26 mouse cellular contexts compared by ENCODE assay signal in the genomic region with DNA sequence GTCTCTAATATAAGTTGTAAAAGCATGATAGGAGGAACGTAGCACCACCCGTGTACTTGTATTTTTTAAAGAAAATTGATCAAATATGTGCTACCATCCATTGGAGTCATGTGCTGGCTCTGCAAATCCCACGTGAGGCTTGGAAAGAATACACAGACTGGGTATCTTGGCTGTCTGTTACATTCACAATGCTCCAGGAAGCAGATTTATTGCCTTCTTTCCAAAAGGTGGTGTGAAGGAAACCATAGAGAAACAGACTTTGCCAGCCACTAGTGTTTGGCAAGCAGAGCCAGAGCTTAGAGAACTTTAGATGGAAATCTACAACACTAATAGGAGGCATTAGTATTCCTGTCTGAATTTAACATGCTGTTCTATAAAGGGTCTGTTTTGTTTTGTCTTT.
A peak's percentile ranks its signal among the peaks of the same experiment; 100 is the strongest.
DNase-seq lines count a peak whose midpoint lies in the region; ATAC-seq and TF ChIP-seq lines count a peak whose summit lies in the region.
"Had no signal": no experiment of that assay in that cellular context is flagged by ENCODE, and none has a peak within 500 bp of the region (broad histone marks: within the 10 kb centered on the region; RNA-seq: fewer than 3 reads in every experiment).

No protein-coding gene starts in this region.

- no peaks in the 10 kb centered on the region for H3K36me3 ChIP-seq in forebrain, embryonic 14.5 days (ENCODE audit: control insufficient read depth, insufficient read depth, low read length)
- no peaks in the 10 kb centered on the region for H3K36me3 ChIP-seq in forebrain, embryonic 12.5 days (replicated peaks)
- H3K36me3 ChIP-seq: embryonic facial prominence, embryonic 12.5 days; embryonic facial prominence, embryonic 15.5 days; heart, embryonic 12.5 days; heart, embryonic 15.5 days; hindbrain, embryonic 10.5 days; hindbrain, embryonic 13.5 days; intestine, embryonic 15.5 days had no signal

- no peak overlapping the region for H3K4me3 ChIP-seq in forebrain, embryonic 14.5 days (ENCODE audit: low read depth, low read length)
- H3K4me3 ChIP-seq in forebrain, embryonic 12.5 days (replicated peaks): no peak overlapping the region
- H3K4me3 ChIP-seq: embryonic facial prominence, embryonic 12.5 days; embryonic facial prominence, embryonic 15.5 days; gastrocnemius, adult 2 months; heart, embryonic 12.5 days; heart, embryonic 15.5 days; hindbrain, embryonic 10.5 days; hindbrain, embryonic 13.5 days; intestine, embryonic 15.5 days had no signal

- TF ChIP-seq CTCF in brain, embryonic 14.5 days (IDR thresholded peaks at IDR 0.05; ENCODE audit: borderline replicate concordance, extremely low read depth, insufficient read depth, insufficient read length): no peak

- no peak overlapping the region for H3K27ac ChIP-seq in forebrain, embryonic 14.5 days (ENCODE audit: low read depth, low read length)
- no peak overlapping the region for H3K27ac ChIP-seq in forebrain, embryonic 12.5 days
- H3K27ac ChIP-seq: embryonic facial prominence, embryonic 12.5 days; embryonic facial prominence, embryonic 15.5 days; gastrocnemius, adult 2 months; heart, embryonic 15.5 days; hindbrain, embryonic 10.5 days; hindbrain, embryonic 13.5 days; intestine, embryonic 15.5 days had no signal

- H3K9ac ChIP-seq in forebrain, embryonic 14.5 days (ENCODE audit: low read length): no peak overlapping the region
- H3K9ac ChIP-seq in forebrain, embryonic 12.5 days: no peak overlapping the region
- H3K9ac ChIP-seq: embryonic facial prominence, embryonic 12.5 days; embryonic facial prominence, embryonic 15.5 days; heart, embryonic 12.5 days; heart, embryonic 15.5 days; hindbrain, embryonic 13.5 days; intestine, embryonic 15.5 days had no signal

- H3K4me1 ChIP-seq in forebrain, embryonic 14.5 days (ENCODE audit: control insufficient read depth, insufficient read depth, low read length): no peaks in the 10 kb centered on the region
- H3K4me1 ChIP-seq in forebrain, embryonic 12.5 days: no peaks in the 10 kb centered on the region
- H3K4me1 ChIP-seq: embryonic facial prominence, embryonic 12.5 days; embryonic facial prominence, embryonic 15.5 days; heart, embryonic 12.5 days; heart, embryonic 15.5 days; hindbrain, embryonic 10.5 days; hindbrain, embryonic 13.5 days; intestine, embryonic 15.5 days had no signal

- ATAC-seq in forebrain, embryonic 14.5 days: no peak
- ATAC-seq in forebrain, embryonic 12.5 days (ENCODE audit: low FRiP score): no peak
- ATAC-seq in granulocyte monocyte progenitor cell, adult 5-6 weeks (replicated peaks; ENCODE audit: poor library complexity, severe bottlenecking): no peak
- ATAC-seq: CD4-positive, CD25-positive, alpha-beta regulatory T cell, adult 4 months; hindbrain, embryonic 16.5 days; intestine, embryonic 15.5 days had no signal

- H3K4me2 ChIP-seq in forebrain, embryonic 14.5 days (ENCODE audit: low read length): no peak overlapping the region
- H3K4me2 ChIP-seq in forebrain, embryonic 12.5 days: no peak overlapping the region
- H3K4me2 ChIP-seq: embryonic facial prominence, embryonic 12.5 days; embryonic facial prominence, embryonic 15.5 days; heart, embryonic 12.5 days; heart, embryonic 15.5 days; hindbrain, embryonic 13.5 days; intestine, embryonic 15.5 days had no signal

- DNase-seq in cerebellum, adult 9-11 months: peak; percentile 20
- no peak for DNase-seq in cerebellum, adult 11 months
- DNase-seq in forebrain, embryonic 14.5 days (ENCODE audit: low spot score): peak; percentile 20
- peak; percentile 56 for DNase-seq in brain, adult 2 months (ENCODE audit: low read depth, low spot score)
- DNase-seq in brain, embryonic 14.5 days (ENCODE audit: low read depth): peak; percentile 30
- no peak for DNase-seq in urinary bladder, postnatal 14 days (ENCODE audit: low spot score)
- DNase-seq: adrenal gland, adult 2 months; adrenal gland, postnatal 14 days; gastrocnemius, adult 2 months; gastrocnemius, postnatal 14 days; heart, adult 18-20 months; heart, postnatal 10 days; heart, postnatal 36 days; kidney, adult 18-20 months; kidney, adult 9 months had no signal

- WGBS in forebrain, embryonic 14.5 days: 81% methylated on average over 3 of the region's 3 CpGs
- WGBS in forebrain, embryonic 12.5 days: 84% methylated on average over 3 of the region's 3 CpGs

- no peaks in the 10 kb centered on the region for H3K27me3 ChIP-seq in forebrain, embryonic 14.5 days (replicated peaks; ENCODE audit: control insufficient read depth, insufficient read depth, low read length)
- no peaks in the 10 kb centered on the region for H3K27me3 ChIP-seq in forebrain, embryonic 12.5 days
- H3K27me3 ChIP-seq: embryonic facial prominence, embryonic 12.5 days; embryonic facial prominence, embryonic 15.5 days; heart, embryonic 12.5 days; heart, embryonic 15.5 days; hindbrain, embryonic 13.5 days; intestine, embryonic 15.5 days had no signal

- TF ChIP-seq POLR2A in brain, embryonic 14.5 days (IDR thresholded peaks at IDR 0.05; ENCODE audit: borderline replicate concordance, extremely low read depth, insufficient read depth, insufficient read length, poor library complexity, severe bottlenecking): no peak

- H3K9me3 ChIP-seq in forebrain, embryonic 14.5 days (replicated peaks; ENCODE audit: control insufficient read depth, low read length): no peaks in the 10 kb centered on the region
- H3K9me3 ChIP-seq in forebrain, embryonic 12.5 days: no peaks in the 10 kb centered on the region
- H3K9me3 ChIP-seq: embryonic facial prominence, embryonic 12.5 days; embryonic facial prominence, embryonic 15.5 days; heart, embryonic 12.5 days; heart, embryonic 15.5 days; hindbrain, embryonic 10.5 days; hindbrain, embryonic 13.5 days; intestine, embryonic 15.5 days had no signal

Comparison
In these comparisons a context has a peak if more than half of its experiments do, and no peak if none do; other contexts are left out.
1. DNase-seq: peak in cerebellum, adult 9-11 months (single experiment), forebrain, embryonic 14.5 days (single experiment), brain, adult 2 months (single experiment) and brain, embryonic 14.5 days (single experiment); none in cerebellum, adult 11 months (single experiment) and urinary bladder, postnatal 14 days (single experiment).